Mouse (Mus musculus): ENCODE measurements around the gene Accs.

Gene Accs

GRCm38 (mm10) chr2:93849505-93850089 lies at the start of gene Accs:
Accs (minus strand) TSS chr2:93849943.
- peak; percentile 83 for DNase-seq (ENCODE audit: extremely low spot score, low spot score)

- peak; percentile 38 for DNase-seq (ENCODE audit: extremely low spot score, low spot score)
These were observed 42.0 kb upstream of the Accs start for GRCm38 (mm10) chr2:93891611-93892280.

- DNase-seq (ENCODE audit: extremely low spot score, low spot score) = no peak
These were observed 40.4 kb upstream of the Accs start for GRCm38 (mm10) chr2:93890143-93890542.

GRCm38 (mm10) chr2:93889071-93889470 lies 39.3 kb upstream of the Accs start:
- no peak for DNase-seq (ENCODE audit: extremely low spot score, low spot score)

- DNase-seq (ENCODE audit: extremely low spot score, low spot score) = no peak
These were observed 38.6 kb upstream of the Accs start for GRCm38 (mm10) chr2:93888366-93888765.

- DNase-seq (ENCODE audit: extremely low spot score, low spot score) = no peak
These were observed 37.5 kb upstream of the Accs start for GRCm38 (mm10) chr2:93887273-93887672.

- no peak for DNase-seq (ENCODE audit: extremely low spot score, low spot score)
These were observed 36.5 kb upstream of the Accs start for GRCm38 (mm10) chr2:93886013-93886794.

- DNase-seq (ENCODE audit: extremely low spot score, low spot score) = no peak
These were observed 33.3 kb upstream of the Accs start for GRCm38 (mm10) chr2:93883066-93883465.

GRCm38 (mm10) chr2:93881640-93882367 lies 32.1 kb upstream of the Accs start:
- DNase-seq (ENCODE audit: extremely low spot score, low spot score) = no peak

- no peak for DNase-seq (ENCODE audit: extremely low spot score, low spot score)
These were observed 31.2 kb upstream of the Accs start for GRCm38 (mm10) chr2:93880981-93881380.

GRCm38 (mm10) chr2:93880450-93880849 lies 30.7 kb upstream of the Accs start:
- no peak for DNase-seq (ENCODE audit: extremely low spot score, low spot score)

- no peak for DNase-seq (ENCODE audit: extremely low spot score, low spot score)
These were observed 27.3 kb upstream of the Accs start for GRCm38 (mm10) chr2:93877005-93877404.

- DNase-seq (ENCODE audit: extremely low spot score, low spot score) = no peak
These were observed 24.9 kb upstream of the Accs start for GRCm38 (mm10) chr2:93874606-93875005.

GRCm38 (mm10) chr2:93874227-93874514 lies 24.4 kb upstream of the Accs start:
- no peak for DNase-seq (ENCODE audit: extremely low spot score, low spot score)

GRCm38 (mm10) chr2:93873449-93874226 lies 23.9 kb upstream of the Accs start:
- peak; percentile 26 for DNase-seq (ENCODE audit: extremely low spot score, low spot score)

GRCm38 (mm10) chr2:93872257-93872656 lies 22.5 kb upstream of the Accs start:
- no peak for DNase-seq (ENCODE audit: extremely low spot score, low spot score)

- no peak for DNase-seq (ENCODE audit: extremely low spot score, low spot score)
These were observed 21.7 kb upstream of the Accs start for GRCm38 (mm10) chr2:93871411-93871925.

- peak; percentile 78 for DNase-seq (ENCODE audit: extremely low spot score, low spot score)
These were observed 21.1 kb upstream of the Accs start for GRCm38 (mm10) chr2:93870842-93871241.

- no peak for DNase-seq (ENCODE audit: extremely low spot score, low spot score)
These were observed 19.4 kb upstream of the Accs start, which contains the start of gene Accsl for GRCm38 (mm10) chr2:93869107-93869600. Accsl (minus strand) TSS chr2:93869157.

GRCm38 (mm10) chr2:93868566-93868965 lies 18.8 kb upstream of the Accs start:
- no peak for DNase-seq (ENCODE audit: extremely low spot score, low spot score)

GRCm38 (mm10) chr2:93863229-93863628 lies 13.5 kb upstream of the Accs start:
- no peak for DNase-seq (ENCODE audit: extremely low spot score, low spot score)

All from neural tube, embryonic 10.5 days (tissue).